Mouse (Mus musculus): ENCODE data around the gene Creb3. TPM values are rescaled to one million over a fixed set of nuclear protein-coding genes. Genes with fewer than 3 reads are reported as not detected.

Creb3 gene
- 57.2 and 61.2 TPM in 2 replicates for polyA plus RNA-seq (2016; fragmentation: Nextera tagmentation; extraction: Ambion mirVana)

- Histone ChIP-seq H3K27me3 (replicated peaks) (no peaks in the 10 kb centered on the region), H3K27ac (ENCODE audit: poor library complexity, severe bottlenecking) (peak within 1 kb of the TSS; percentile 100), H3K4me2 (peak within 1 kb of the TSS; percentile 92), H3K36me3 (peaks cover 37% of the 10 kb centered on the region), H3K4me3 (peak within 1 kb of the TSS; percentile 85), H3K9me3 (replicated peaks) (no peaks in the 10 kb centered on the region), H3K9ac (peak within 1 kb of the TSS; percentile 99), H3K4me1 (replicated peaks) (peaks cover 53% of the 10 kb centered on the region)
- ATAC-seq (ENCODE audit: insufficient number of reproducible peaks, low FRiP score), result peak; percentile 91
- under 1% methylated on average over 62 of the region's 62 CpGs for WGBS
These were observed at the start of gene Creb3, which contains the start of gene Tln1 for GRCm38 (mm10) chr4:43561997-43562768. TSS of gene Creb3 (plus strand) at chr4:43562332. TSS of gene Tln1 (minus strand) at chr4:43562691.

GRCm38 (mm10) chr4:43512653-43513052 is 49.5 kb upstream of the Creb3 start:
- no peaks in the 10 kb centered on the region for H3K9me3 ChIP-seq (replicated peaks)
- no peak overlapping the region for H3K9ac ChIP-seq
- no peaks in the 10 kb centered on the region for H3K27me3 ChIP-seq (replicated peaks)
- WGBS, result 46% methylated on average over 7 of the region's 7 CpGs
- H3K4me3 ChIP-seq, result no peak overlapping the region
- peaks cover 58% of the 10 kb centered on the region for H3K4me1 ChIP-seq (replicated peaks)
- no peak overlapping the region for H3K4me2 ChIP-seq
- ATAC-seq (ENCODE audit: insufficient number of reproducible peaks, low FRiP score), result no peak
- H3K27ac ChIP-seq (ENCODE audit: poor library complexity, severe bottlenecking), result no peak overlapping the region
- peaks cover 27% of the 10 kb centered on the region for H3K36me3 ChIP-seq

GRCm38 (mm10) chr4:43513300-43513699 is 48.8 kb upstream of the Creb3 start:
- H3K9ac ChIP-seq, result no peak overlapping the region
- no peaks in the 10 kb centered on the region for H3K9me3 ChIP-seq (replicated peaks)
- ATAC-seq (ENCODE audit: insufficient number of reproducible peaks, low FRiP score), result no peak
- H3K27me3 ChIP-seq (replicated peaks), result no peaks in the 10 kb centered on the region
- H3K36me3 ChIP-seq, result peaks cover 33% of the 10 kb centered on the region
- 81% methylated on average over 4 of the region's 4 CpGs for WGBS
- peaks cover 54% of the 10 kb centered on the region for H3K4me1 ChIP-seq (replicated peaks)
- H3K27ac ChIP-seq (ENCODE audit: poor library complexity, severe bottlenecking), result no peak overlapping the region
- no peak overlapping the region for H3K4me2 ChIP-seq
- H3K4me3 ChIP-seq, result no peak overlapping the region

- ATAC-seq (ENCODE audit: insufficient number of reproducible peaks, low FRiP score), result no peak
- Histone ChIP-seq H3K27me3 (replicated peaks) (no peaks in the 10 kb centered on the region), H3K27ac (ENCODE audit: poor library complexity, severe bottlenecking) (no peak overlapping the region), H3K4me2 (no peak overlapping the region), H3K4me3 (no peak overlapping the region), H3K9ac (no peak overlapping the region), H3K9me3 (replicated peaks) (no peaks in the 10 kb centered on the region), H3K36me3 (peaks cover 38% of the 10 kb centered on the region), H3K4me1 (replicated peaks) (peaks cover 55% of the 10 kb centered on the region)
- 60% methylated on average over 4 of the region's 4 CpGs for WGBS
These were observed 48.3 kb upstream of the Creb3 start for GRCm38 (mm10) chr4:43513791-43514190.

- H3K4me3 ChIP-seq, result no peak overlapping the region
- no peaks in the 10 kb centered on the region for H3K27me3 ChIP-seq (replicated peaks)
- no peak overlapping the region for H3K27ac ChIP-seq (ENCODE audit: poor library complexity, severe bottlenecking)
- H3K4me2 ChIP-seq, result no peak overlapping the region
- WGBS, result 64% methylated on average over 11 of the region's 11 CpGs
- H3K9me3 ChIP-seq (replicated peaks), result no peaks in the 10 kb centered on the region
- H3K9ac ChIP-seq, result no peak overlapping the region
- peaks cover 69% of the 10 kb centered on the region for H3K4me1 ChIP-seq (replicated peaks)
- H3K36me3 ChIP-seq, result peaks cover 45% of the 10 kb centered on the region
- ATAC-seq (ENCODE audit: insufficient number of reproducible peaks, low FRiP score), result no peak
These were observed 46.1 kb upstream of the Creb3 start for GRCm38 (mm10) chr4:43515764-43516708.

GRCm38 (mm10) chr4:43519551-43519950 is 42.6 kb upstream of the Creb3 start:
- peaks cover 74% of the 10 kb centered on the region for H3K4me1 ChIP-seq (replicated peaks)
- H3K9me3 ChIP-seq (replicated peaks), result no peaks in the 10 kb centered on the region
- ATAC-seq (ENCODE audit: insufficient number of reproducible peaks, low FRiP score), result no peak
- H3K4me3 ChIP-seq, result 0 out of 2 replicates have a peak overlapping the region, but pooled peaks have one; percentile 7
- no peak overlapping the region for H3K27ac ChIP-seq (ENCODE audit: poor library complexity, severe bottlenecking)
- H3K9ac ChIP-seq, result peak overlapping the region; percentile 13; the same call in 1 of the 2 replicates
- H3K4me2 ChIP-seq, result peak overlapping the region; percentile 88
- peaks cover 11% of the 10 kb centered on the region; the same call in 1 of the 2 replicates for H3K27me3 ChIP-seq (replicated peaks)
- 27% methylated on average over 10 of the region's 10 CpGs for WGBS
- peaks cover 42% of the 10 kb centered on the region for H3K36me3 ChIP-seq

GRCm38 (mm10) chr4:43519956-43520355 is 42.2 kb upstream of the Creb3 start:
- Histone ChIP-seq H3K4me1 (replicated peaks) (peaks cover 74% of the 10 kb centered on the region), H3K9me3 (replicated peaks) (no peaks in the 10 kb centered on the region), H3K27me3 (replicated peaks) (peaks cover 11% of the 10 kb centered on the region; the same call in 1 of the 2 replicates), H3K27ac (ENCODE audit: poor library complexity, severe bottlenecking) (peak overlapping the region; percentile 48), H3K4me2 (peak overlapping the region; percentile 88), H3K36me3 (peaks cover 39% of the 10 kb centered on the region), H3K4me3 (0 out of 2 replicates have a peak overlapping the region, but pooled peaks have one; percentile 7), H3K9ac (0 out of 2 replicates have a peak overlapping the region, but pooled peaks have one; percentile 3)
- no peak for ATAC-seq (ENCODE audit: insufficient number of reproducible peaks, low FRiP score)
- 11% methylated on average over 6 of the region's 6 CpGs for WGBS

GRCm38 (mm10) chr4:43527880-43528279 is 34.3 kb upstream of the Creb3 start:
- no peak for ATAC-seq (ENCODE audit: insufficient number of reproducible peaks, low FRiP score)
- peaks cover 38% of the 10 kb centered on the region for H3K4me1 ChIP-seq (replicated peaks)
- no peak overlapping the region for H3K27ac ChIP-seq (ENCODE audit: poor library complexity, severe bottlenecking)
- 64% methylated on average over 5 of the region's 5 CpGs for WGBS
- no peak overlapping the region for H3K4me2 ChIP-seq
- no peaks in the 10 kb centered on the region for H3K9me3 ChIP-seq (replicated peaks)
- no peak overlapping the region for H3K4me3 ChIP-seq
- H3K9ac ChIP-seq, result no peak overlapping the region
- peaks cover 22% of the 10 kb centered on the region for H3K36me3 ChIP-seq
- 0 out of 2 replicates have a peak, but pooled peaks cover 11% of the 10 kb centered on the region for H3K27me3 ChIP-seq (replicated peaks)

- H3K4me1 ChIP-seq (replicated peaks), result peaks cover 36% of the 10 kb centered on the region
- peaks cover 28% of the 10 kb centered on the region for H3K36me3 ChIP-seq
- H3K27me3 ChIP-seq (replicated peaks), result 0 out of 2 replicates have a peak, but pooled peaks cover 9% of the 10 kb centered on the region
- WGBS, result 73% methylated on average over 9 of the region's 9 CpGs
- H3K27ac ChIP-seq (ENCODE audit: poor library complexity, severe bottlenecking), result no peak overlapping the region
- no peak overlapping the region for H3K4me2 ChIP-seq
- no peak overlapping the region for H3K9ac ChIP-seq
- H3K4me3 ChIP-seq, result no peak overlapping the region
- ATAC-seq (ENCODE audit: insufficient number of reproducible peaks, low FRiP score), result no peak
- no peaks in the 10 kb centered on the region for H3K9me3 ChIP-seq (replicated peaks)
These were observed 33.6 kb upstream of the Creb3 start for GRCm38 (mm10) chr4:43528487-43528886.

GRCm38 (mm10) chr4:43530081-43530501 is 32.0 kb upstream of the Creb3 start:
- Histone ChIP-seq H3K9me3 (replicated peaks) (no peaks in the 10 kb centered on the region), H3K9ac (no peak overlapping the region), H3K4me2 (no peak overlapping the region), H3K27me3 (replicated peaks) (0 out of 2 replicates have a peak, but pooled peaks cover 4% of the 10 kb centered on the region), H3K4me3 (no peak overlapping the region), H3K27ac (ENCODE audit: poor library complexity, severe bottlenecking) (peak overlapping the region; percentile 51), H3K36me3 (peaks cover 44% of the 10 kb centered on the region), H3K4me1 (replicated peaks) (peaks cover 23% of the 10 kb centered on the region)
- 39% methylated on average over 8 of the region's 8 CpGs for WGBS
- ATAC-seq (ENCODE audit: insufficient number of reproducible peaks, low FRiP score), result 0 out of 2 replicates have a peak, but pooled peaks have one; percentile 22
